Mouse (Mus musculus): ENCODE data around the gene B230118H07Rik. TPM values are rescaled to one million over a fixed set of nuclear protein-coding genes. Genes with fewer than 3 reads are reported as not detected.
A peak's percentile ranks its signal among the peaks of the same experiment; 100 is the strongest.

B230118H07Rik gene
- polyA plus RNA-seq, 1 experiment from 2014 or later: 47.3 TPM

GRCm38 (mm10) chr2:101603099-101603498 is 46.2 kb downstream of the B230118H07Rik start:
- H3K36me3 ChIP-seq: no peaks in the 10 kb centered on the region

GRCm38 (mm10) chr2:101600703-101601102 is 48.6 kb downstream of the B230118H07Rik start:
- no peaks in the 10 kb centered on the region for H3K27me3 ChIP-seq
- H3K4me1 ChIP-seq: peaks cover 30% of the 10 kb centered on the region
- no peak overlapping the region for H3K4me3 ChIP-seq
- 0 out of 2 replicates have a peak, but pooled peaks have one; percentile 50 for ATAC-seq (ENCODE audit: low FRiP score, low read depth)
- WGBS: 32% methylated on average over 8 of the region's 8 CpGs
- H3K9me3 ChIP-seq: no peaks in the 10 kb centered on the region
- no peaks in the 10 kb centered on the region for H3K36me3 ChIP-seq
- no peak overlapping the region for H3K9ac ChIP-seq (replicated peaks)
- H3K27ac ChIP-seq (replicated peaks): no peak overlapping the region
- no peak overlapping the region for H3K4me2 ChIP-seq (replicated peaks)

More at GRCm38 (mm10) chr2:101603099-101603498, 46.2 kb downstream of the B230118H07Rik start:
- H3K27ac ChIP-seq (replicated peaks): no peak overlapping the region
- H3K4me2 ChIP-seq (replicated peaks): no peak overlapping the region
- ATAC-seq (ENCODE audit: low FRiP score, low read depth): no peak
- 91% methylated on average over 1 of the region's 1 CpGs for WGBS
- no peak overlapping the region for H3K4me3 ChIP-seq
- no peaks in the 10 kb centered on the region for H3K27me3 ChIP-seq
- H3K9ac ChIP-seq (replicated peaks): no peak overlapping the region
- H3K4me1 ChIP-seq: peaks cover 24% of the 10 kb centered on the region
- H3K9me3 ChIP-seq: no peaks in the 10 kb centered on the region

- no peak overlapping the region for H3K9ac ChIP-seq (replicated peaks)
- no peaks in the 10 kb centered on the region for H3K9me3 ChIP-seq
- H3K4me3 ChIP-seq: no peak overlapping the region
- no peak overlapping the region for H3K4me2 ChIP-seq (replicated peaks)
- 0 out of 2 replicates have a peak, but pooled peaks cover 3% of the 10 kb centered on the region for H3K27me3 ChIP-seq
- 45% methylated on average over 13 of the region's 13 CpGs for whole genome bisulfite sequencing
- ATAC-seq (ENCODE audit: low FRiP score, low read depth): no peak
- H3K4me1 ChIP-seq: peaks cover 30% of the 10 kb centered on the region
- no peaks in the 10 kb centered on the region for H3K36me3 ChIP-seq
- peak overlapping the region; percentile 35 for H3K27ac ChIP-seq (replicated peaks)
Measured at GRCm38 (mm10) chr2:101598190-101599181, 50.8 kb downstream of the B230118H07Rik start.

GRCm38 (mm10) chr2:101597186-101597585 is 52.1 kb downstream of the B230118H07Rik start:
- H3K9me3 ChIP-seq: no peaks in the 10 kb centered on the region
- no peaks in the 10 kb centered on the region for H3K36me3 ChIP-seq
- peaks cover 43% of the 10 kb centered on the region for H3K4me1 ChIP-seq
- no peak for ATAC-seq (ENCODE audit: low FRiP score, low read depth)
- H3K9ac ChIP-seq (replicated peaks): no peak overlapping the region
- H3K4me2 ChIP-seq (replicated peaks): no peak overlapping the region
- 0 out of 2 replicates have a peak, but pooled peaks cover 3% of the 10 kb centered on the region for H3K27me3 ChIP-seq
- no peak overlapping the region for H3K4me3 ChIP-seq
- no peak overlapping the region for H3K27ac ChIP-seq (replicated peaks)

GRCm38 (mm10) chr2:101594681-101595080 is 54.7 kb downstream of the B230118H07Rik start:
- Histone ChIP-seq H3K9ac (replicated peaks) (no peak overlapping the region), H3K4me1 (peaks cover 48% of the 10 kb centered on the region), H3K4me2 (replicated peaks) (no peak overlapping the region), H3K9me3 (no peaks in the 10 kb centered on the region), H3K27me3 (peaks cover 3% of the 10 kb centered on the region; the same call in 1 of the 2 replicates), H3K4me3 (no peak overlapping the region), H3K36me3 (no peaks in the 10 kb centered on the region), H3K27ac (replicated peaks) (no peak overlapping the region)
- 84% methylated on average over 5 of the region's 5 CpGs for WGBS
- ATAC-seq (ENCODE audit: low FRiP score, low read depth): no peak

- Histone ChIP-seq H3K27ac (replicated peaks) (peak overlapping the region; percentile 80), H3K4me1 (peaks cover 36% of the 10 kb centered on the region), H3K9me3 (no peaks in the 10 kb centered on the region), H3K4me3 (no peak overlapping the region), H3K4me2 (replicated peaks) (no peak overlapping the region), H3K36me3 (no peaks in the 10 kb centered on the region), H3K9ac (replicated peaks) (no peak overlapping the region), H3K27me3 (peaks cover 3% of the 10 kb centered on the region; the same call in 1 of the 2 replicates)
- 49% methylated on average over 8 of the region's 8 CpGs for WGBS
- peak; percentile 25; the same call in 1 of the 2 replicates for ATAC-seq (ENCODE audit: low FRiP score, low read depth)
Measured at GRCm38 (mm10) chr2:101592886-101593285, 56.4 kb downstream of the B230118H07Rik start.

- ATAC-seq (ENCODE audit: low FRiP score, low read depth): peak; percentile 76
- Histone ChIP-seq H3K4me1 (peaks cover 32% of the 10 kb centered on the region), H3K27ac (replicated peaks) (peak overlapping the region; percentile 80), H3K9me3 (no peaks in the 10 kb centered on the region), H3K4me3 (no peak overlapping the region), H3K27me3 (peaks cover 3% of the 10 kb centered on the region; the same call in 1 of the 2 replicates), H3K36me3 (no peaks in the 10 kb centered on the region), H3K9ac (replicated peaks) (no peak overlapping the region), H3K4me2 (replicated peaks) (0 out of 2 replicates have a peak overlapping the region, but pooled peaks have one; percentile 3)
- 19% methylated on average over 10 of the region's 10 CpGs for WGBS
Measured at GRCm38 (mm10) chr2:101592023-101592841, 57.1 kb downstream of the B230118H07Rik start.

- Histone ChIP-seq H3K9me3 (no peaks in the 10 kb centered on the region), H3K36me3 (no peaks in the 10 kb centered on the region), H3K4me3 (no peak overlapping the region), H3K4me1 (peaks cover 32% of the 10 kb centered on the region), H3K27me3 (peaks cover 3% of the 10 kb centered on the region; the same call in 1 of the 2 replicates), H3K9ac (replicated peaks) (no peak overlapping the region), H3K27ac (replicated peaks) (0 out of 2 replicates have a peak overlapping the region, but pooled peaks have one; percentile 22), H3K4me2 (replicated peaks) (no peak overlapping the region)
- ATAC-seq (ENCODE audit: low FRiP score, low read depth): no peak
- 35% methylated on average over 8 of the region's 8 CpGs for WGBS
Measured at GRCm38 (mm10) chr2:101591356-101591755, 58.0 kb downstream of the B230118H07Rik start.

GRCm38 (mm10) chr2:101581418-101581817 is 67.9 kb downstream of the B230118H07Rik start:
- no peak overlapping the region for H3K4me3 ChIP-seq
- no peaks in the 10 kb centered on the region for H3K9me3 ChIP-seq
- no peak overlapping the region for H3K27ac ChIP-seq (replicated peaks)
- no peaks in the 10 kb centered on the region for H3K4me1 ChIP-seq
- WGBS: 85% methylated on average over 3 of the region's 3 CpGs
- no peak overlapping the region for H3K4me2 ChIP-seq (replicated peaks)
- no peak for ATAC-seq (ENCODE audit: low FRiP score, low read depth)
- no peaks in the 10 kb centered on the region for H3K36me3 ChIP-seq
- no peak overlapping the region for H3K9ac ChIP-seq (replicated peaks)
- H3K27me3 ChIP-seq: no peaks in the 10 kb centered on the region

GRCm38 (mm10) chr2:101580977-101581376 is 68.4 kb downstream of the B230118H07Rik start:
- 81% methylated on average over 3 of the region's 3 CpGs for WGBS
- Histone ChIP-seq H3K27me3 (no peaks in the 10 kb centered on the region), H3K9me3 (no peaks in the 10 kb centered on the region), H3K27ac (replicated peaks) (no peak overlapping the region), H3K4me2 (replicated peaks) (no peak overlapping the region), H3K36me3 (no peaks in the 10 kb centered on the region), H3K9ac (replicated peaks) (no peak overlapping the region), H3K4me1 (no peaks in the 10 kb centered on the region), H3K4me3 (no peak overlapping the region)
- ATAC-seq (ENCODE audit: low FRiP score, low read depth): no peak

GRCm38 (mm10) chr2:101580428-101580827 is 68.9 kb downstream of the B230118H07Rik start:
- no peaks in the 10 kb centered on the region for H3K27me3 ChIP-seq
- ATAC-seq (ENCODE audit: low FRiP score, low read depth): no peak
- 60% methylated on average over 1 of the region's 1 CpGs for WGBS
- H3K36me3 ChIP-seq: no peaks in the 10 kb centered on the region
- H3K9ac ChIP-seq (replicated peaks): no peak overlapping the region
- no peaks in the 10 kb centered on the region for H3K9me3 ChIP-seq
- H3K4me2 ChIP-seq (replicated peaks): no peak overlapping the region
- no peak overlapping the region for H3K27ac ChIP-seq (replicated peaks)
- H3K4me3 ChIP-seq: no peak overlapping the region
- no peaks in the 10 kb centered on the region for H3K4me1 ChIP-seq

Data from midbrain, embryonic 12.5 days (tissue).